Mouse (Mus musculus): ENCODE results near the gene Pcbp4.

Pcbp4 gene

GRCm38 (mm10) chr9:106447348-106447747 is 5.7 kb upstream of the Pcbp4 start, which contains the start of the genes Abhd14b and Abhd14a:
TSS of gene Abhd14b (plus strand) at chr9:106447459.
TSS of gene Abhd14a (minus strand) at chr9:106447678.
- peak; percentile 97 for DNase-seq

GRCm38 (mm10) chr9:106447951-106448350 is 5.1 kb upstream of the Pcbp4 start:
- peak; percentile 40 for DNase-seq

GRCm38 (mm10) chr9:106448498-106449031 is 4.5 kb upstream of the Pcbp4 start:
- DNase-seq: peak; percentile 87

- DNase-seq: no peak
Measured at GRCm38 (mm10) chr9:106449947-106450346, 3.1 kb upstream of the Pcbp4 start.

- peak; percentile 88 for DNase-seq
Measured at GRCm38 (mm10) chr9:106450661-106451060, 2.4 kb upstream of the Pcbp4 start.

GRCm38 (mm10) chr9:106451298-106451697 is 1.8 kb upstream of the Pcbp4 start:
- DNase-seq: no peak

- DNase-seq: no peak
Measured at GRCm38 (mm10) chr9:106451899-106452298, 1.2 kb upstream of the Pcbp4 start.

- DNase-seq: no peak
Measured at GRCm38 (mm10) chr9:106452351-106452750, 740 bp upstream of the Pcbp4 start.

- peak; percentile 87 for DNase-seq
Measured at GRCm38 (mm10) chr9:106452821-106453220, 270 bp upstream of the Pcbp4 start.

GRCm38 (mm10) chr9:106454071-106454761 is 1.1 kb downstream of the Pcbp4 start:
- peak; percentile 41 for DNase-seq

- DNase-seq: peak; percentile 39
Measured at GRCm38 (mm10) chr9:106454888-106455681, 2.0 kb downstream of the Pcbp4 start.

GRCm38 (mm10) chr9:106456325-106457162 is 3.5 kb downstream of the Pcbp4 start:
- DNase-seq: peak; percentile 46

- DNase-seq: no peak
Measured at GRCm38 (mm10) chr9:106457163-106457559, 4.1 kb downstream of the Pcbp4 start.

GRCm38 (mm10) chr9:106457920-106458319 is 4.8 kb downstream of the Pcbp4 start:
- DNase-seq: no peak

GRCm38 (mm10) chr9:106459946-106460345 is 6.9 kb downstream of the Pcbp4 start:
- no peak for DNase-seq

GRCm38 (mm10) chr9:106460401-106461025 is 7.4 kb downstream of the Pcbp4 start:
- no peak for DNase-seq

- DNase-seq: no peak
Measured at GRCm38 (mm10) chr9:106461026-106461415, 7.9 kb downstream of the Pcbp4 start.

- no peak for DNase-seq
Measured at GRCm38 (mm10) chr9:106461641-106462429, 8.7 kb downstream of the Pcbp4 start.

- no peak for DNase-seq
Measured at GRCm38 (mm10) chr9:106462430-106462800, 9.3 kb downstream of the Pcbp4 start.

- DNase-seq: no peak
Measured at GRCm38 (mm10) chr9:106463122-106464063, 10.3 kb downstream of the Pcbp4 start.

Measured in kidney, postnatal 10 days (tissue).